Mouse (Mus musculus): ENCODE measurements around the gene Ep400. TPM values are rescaled to one million over a fixed set of nuclear protein-coding genes. Genes with fewer than 3 reads are reported as not detected.

The Ep400 gene
- total RNA-seq, 2 experiments from 2014 or later: 92.7 to 113 TPM

- no peak for DNase-seq
Observed at GRCm38 (mm10) chr5:110664041-110664440, 106.5 kb downstream of the Ep400 start.

- no peak for DNase-seq
Observed at GRCm38 (mm10) chr5:110659682-110660081, 110.8 kb downstream of the Ep400 start.

GRCm38 (mm10) chr5:110653686-110654085, 116.8 kb downstream of the Ep400 start:
- DNase-seq: no peak

GRCm38 (mm10) chr5:110652719-110653648, 117.5 kb downstream of the Ep400 start, which contains the start of the genes Noc4l and Ddx51:
Gene Noc4l, minus strand, starts transcription at chr5:110653417.
Gene Ddx51, plus strand, starts transcription at chr5:110653451.
- DNase-seq: peak; percentile 91 to 94

GRCm38 (mm10) chr5:110646377-110646776, 124.1 kb downstream of the Ep400 start:
- no peak for DNase-seq

GRCm38 (mm10) chr5:110639459-110639858, 131.1 kb downstream of the Ep400 start:
- DNase-seq: peak; percentile 59 to 77

GRCm38 (mm10) chr5:110638306-110639074, 132.0 kb downstream of the Ep400 start:
- no peak for DNase-seq

- no peak for DNase-seq
Observed at GRCm38 (mm10) chr5:110635951-110636707, 134.4 kb downstream of the Ep400 start.

- DNase-seq: no peak
Observed at GRCm38 (mm10) chr5:110629525-110630120, 140.9 kb downstream of the Ep400 start.

- DNase-seq: no peak
Observed at GRCm38 (mm10) chr5:110628156-110628555, 142.4 kb downstream of the Ep400 start.

GRCm38 (mm10) chr5:110627351-110627750, 143.2 kb downstream of the Ep400 start:
- DNase-seq: no peak

- DNase-seq: no peak
Observed at GRCm38 (mm10) chr5:110624319-110624718, 146.2 kb downstream of the Ep400 start.

GRCm38 (mm10) chr5:110619226-110619625, 151.3 kb downstream of the Ep400 start:
- no peak for DNase-seq

Small RNA genes lying within 50 kb of the gene (microRNA-seq; reads per million reads assigned to microRNA genes)
- 1.2 to 2.1 reads per million in 2 experiments for gene Mir7026

Other genes starting within 250 kb of the Ep400 start
- 100 to 1,000 TPM; 105 to 109 TPM for gene Galnt9, start 226.4 kb downstream of the Ep400 start, total RNA-seq (2021)
- 10 to 100 TPM; 20.0 to 24.7 TPM for gene Noc4l, start 117.3 kb downstream of the Ep400 start, total RNA-seq (2021)
- gene Ddx51, start 117.3 kb downstream of the Ep400 start, total RNA-seq (2021): 10 to 100 TPM; 26.0 to 28.8 TPM
- gene Pus1, start 9.9 kb upstream of the Ep400 start, total RNA-seq (2021): 10 to 100 TPM; 17.7 to 20.2 TPM
- 10 to 100 TPM; 63.5 to 81.7 TPM for gene Ulk1, start 39.4 kb upstream of the Ep400 start, total RNA-seq (2021)
- 10 to 100 TPM; 11.7 to 16.2 TPM for gene Hscb, start 69.1 kb upstream of the Ep400 start, total RNA-seq (2021)
- 1 to 10 TPM; 1.8 to 2.5 TPM for gene Chek2, start 69.3 kb upstream of the Ep400 start, total RNA-seq (2021)
- gene Ttc28, start 109.1 kb upstream of the Ep400 start, total RNA-seq (2021): 10 to 100 TPM; 12.7 to 13.0 TPM

Data from layer of hippocampus, postnatal 36 days (tissue).